Mouse (Mus musculus) R1 (cell line): Measurements from ENCODE around the gene Gal3st4.

Experiments
- DNase-seq: peaks from one replicate; pipeline ENCODE4 v3.0.0-alpha.2; 2018; ENCODE audit warnings: low read depth, low spot score

Gene Gal3st4

DNA sequence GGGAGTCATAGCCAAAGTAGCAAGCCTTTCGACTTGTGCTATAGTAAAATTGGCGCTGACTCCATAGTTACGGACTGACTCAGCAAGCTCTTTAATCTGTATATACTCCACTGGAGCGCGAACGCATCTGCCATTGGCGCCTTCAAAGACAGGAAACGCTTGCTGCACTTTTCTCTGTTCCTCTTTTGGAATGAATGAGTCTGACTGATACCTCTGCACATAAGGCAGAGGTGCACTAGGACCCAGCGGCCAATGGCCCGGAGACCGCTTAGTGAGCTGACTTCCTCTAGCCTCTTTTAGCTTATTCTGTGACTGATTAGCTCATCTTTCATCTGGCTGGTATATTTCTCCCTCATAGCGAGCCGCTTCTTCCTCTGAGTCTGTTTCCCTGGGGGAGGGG is 56.0 kb downstream of the Gal3st4 start:
- peak; percentile 28 for DNase-seq
